Mouse (Mus musculus) urinary bladder, postnatal 36 days (tissue): ENCODE data around the gene Akna.

Experiments used
- DNase-seq, 2 experiments: peaks; one replicate each; pipeline ENCODE4 v3.0.0; 2022; ENCODE audit warnings: low spot score in 2 of 2, mixed read lengths in 1 of 2

The Akna gene

DNA sequence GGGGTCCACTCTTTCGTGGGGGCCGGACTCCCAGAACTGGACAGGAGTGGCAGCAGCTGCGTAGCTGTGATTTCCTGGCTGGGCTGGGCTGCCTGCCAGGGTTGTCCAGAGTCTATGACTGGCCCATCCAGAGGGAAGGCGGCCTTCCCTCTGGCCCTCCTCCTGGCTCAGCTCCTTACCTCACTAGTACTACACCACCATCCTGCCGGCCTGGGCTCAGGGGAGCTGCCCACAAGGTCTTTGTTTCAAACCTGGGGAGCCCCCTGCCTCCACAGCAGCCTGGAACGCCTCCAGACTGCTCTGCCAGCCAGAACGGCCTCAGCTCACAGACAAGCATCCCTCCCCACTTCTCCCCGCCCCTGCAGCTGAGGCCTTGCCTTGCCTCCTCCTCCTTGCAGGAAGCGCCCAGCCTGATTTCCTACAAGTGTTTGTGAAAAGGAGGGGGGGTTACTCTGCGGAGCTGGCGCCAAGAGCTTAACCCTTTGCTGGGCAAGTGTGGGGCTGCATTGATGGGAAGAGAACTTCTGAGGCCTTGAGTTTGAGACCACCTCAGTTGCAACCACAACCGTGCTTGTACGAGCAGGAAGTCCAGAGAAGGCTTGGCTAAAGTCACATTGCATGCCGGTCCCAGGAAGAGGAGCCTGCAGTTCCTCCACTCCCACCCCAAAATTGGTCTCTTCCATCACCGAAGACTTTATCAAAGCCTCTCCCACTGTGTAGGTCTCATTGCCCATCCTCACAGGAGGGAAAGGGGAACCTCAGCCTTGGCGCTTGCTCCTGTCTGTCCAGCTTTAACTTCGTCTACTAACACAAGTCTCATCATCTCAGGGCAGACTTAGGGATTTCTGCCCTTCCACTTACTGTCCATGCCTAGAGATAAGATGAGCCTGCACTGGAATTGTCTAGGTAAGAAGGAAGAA is at the start of gene Akna:
TSS of gene Akna (minus strand) at position 315 of the 920 bp plus-strand sequence.
- peak; percentile 62 to 86 for DNase-seq

GRCm38 (mm10) chr4:63452555-63452954 is 49.4 kb upstream of the Akna start:
- no peak for DNase-seq

DNA sequence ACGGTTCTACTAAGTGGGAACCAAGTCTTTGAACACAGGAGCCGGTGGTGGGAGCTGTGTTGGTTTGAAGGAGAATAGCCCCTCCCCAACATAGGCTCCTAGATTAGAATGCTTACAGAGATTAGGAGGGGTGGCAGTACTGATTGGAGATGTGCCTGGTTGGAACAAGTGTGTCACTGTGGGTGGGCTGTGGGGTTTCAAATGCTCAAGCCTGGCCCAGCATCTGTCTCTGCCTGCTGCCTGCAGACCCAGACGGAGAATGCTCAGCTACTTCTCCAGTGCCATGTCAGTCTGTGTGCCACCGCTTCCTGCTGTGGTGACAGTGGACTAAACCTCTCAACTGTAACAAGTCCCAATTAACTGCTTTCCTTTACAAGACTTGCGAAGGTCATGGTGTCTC is 47.4 kb upstream of the Akna start:
- no peak for DNase-seq

- DNase-seq: no peak
These were observed 41.4 kb upstream of the Akna start for GRCm38 (mm10) chr4:63444362-63445066.

GRCm38 (mm10) chr4:63443101-63443500 is 39.9 kb upstream of the Akna start:
- DNase-seq: no peak

- no peak for DNase-seq
These were observed 38.5 kb upstream of the Akna start for GRCm38 (mm10) chr4:63441616-63442015.

DNA sequence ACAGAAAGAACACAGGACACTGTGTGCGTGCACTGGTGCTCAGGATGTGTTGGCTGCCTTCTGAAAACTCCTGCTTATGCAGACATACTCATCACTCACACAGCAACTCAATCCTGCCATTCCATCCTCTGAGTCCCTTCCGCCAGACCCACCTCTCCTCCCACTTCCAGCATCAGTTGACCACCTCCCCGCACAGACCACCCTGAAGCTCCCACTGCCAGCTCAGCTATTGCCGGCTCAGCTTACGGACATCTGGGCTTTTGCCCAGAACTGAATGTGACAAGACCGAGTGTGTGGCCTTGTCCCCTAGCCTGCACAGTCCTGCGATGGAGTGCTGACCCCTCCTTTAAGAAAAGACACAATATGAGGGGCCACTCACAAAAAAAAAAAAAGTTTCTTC is 37.1 kb upstream of the Akna start:
- no peak for DNase-seq

GRCm38 (mm10) chr4:63437968-63438367 is 34.8 kb upstream of the Akna start:
- DNase-seq: no peak

- DNase-seq: no peak
These were observed 34.1 kb upstream of the Akna start for GRCm38 (mm10) chr4:63437119-63437815.

GRCm38 (mm10) chr4:63435402-63435801 is 32.2 kb upstream of the Akna start:
- DNase-seq: no peak

DNA sequence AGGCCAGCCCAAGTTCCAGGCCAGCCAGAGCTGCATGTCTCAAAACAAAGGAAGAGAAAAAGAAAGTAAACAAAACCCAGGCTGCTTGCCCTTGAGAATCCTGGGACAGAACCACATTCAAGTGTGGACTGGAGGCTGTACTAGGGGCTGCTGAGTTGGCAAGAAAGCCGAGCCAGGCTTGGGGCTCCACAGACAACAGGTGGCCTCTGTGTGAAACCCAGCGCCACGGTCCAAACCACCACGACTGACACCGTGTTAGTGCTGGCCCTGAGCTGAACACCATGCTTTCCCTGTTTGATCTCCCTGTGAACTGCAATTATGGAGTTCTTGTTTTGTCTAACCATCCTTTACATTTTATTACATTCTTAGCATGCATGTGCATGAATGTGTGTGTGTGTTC is 27.9 kb upstream of the Akna start:
- DNase-seq: no peak

GRCm38 (mm10) chr4:63430357-63430756 is 27.2 kb upstream of the Akna start:
- no peak for DNase-seq

GRCm38 (mm10) chr4:63426308-63426707 is 23.2 kb upstream of the Akna start:
- no peak for DNase-seq

DNA sequence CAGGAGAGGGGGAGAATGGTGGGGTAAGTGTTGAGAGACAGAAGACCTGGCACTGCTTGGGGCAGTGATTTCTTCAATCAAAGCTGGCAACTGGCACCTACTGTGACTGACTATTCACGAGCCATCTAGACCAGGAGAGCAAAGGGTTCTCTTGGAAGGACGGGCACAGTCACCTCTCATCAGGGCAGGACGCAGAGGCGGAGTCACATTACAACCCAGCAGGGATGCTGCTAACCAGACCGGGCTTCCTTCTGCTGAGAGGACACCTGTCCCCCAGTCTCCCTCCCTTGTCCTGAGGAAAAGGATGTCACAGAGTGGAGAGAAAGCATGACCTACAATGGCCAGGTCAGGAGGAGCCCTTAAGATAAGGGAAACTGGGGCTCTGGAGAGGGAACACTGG is 20.7 kb upstream of the Akna start:
- DNase-seq: no peak

DNA sequence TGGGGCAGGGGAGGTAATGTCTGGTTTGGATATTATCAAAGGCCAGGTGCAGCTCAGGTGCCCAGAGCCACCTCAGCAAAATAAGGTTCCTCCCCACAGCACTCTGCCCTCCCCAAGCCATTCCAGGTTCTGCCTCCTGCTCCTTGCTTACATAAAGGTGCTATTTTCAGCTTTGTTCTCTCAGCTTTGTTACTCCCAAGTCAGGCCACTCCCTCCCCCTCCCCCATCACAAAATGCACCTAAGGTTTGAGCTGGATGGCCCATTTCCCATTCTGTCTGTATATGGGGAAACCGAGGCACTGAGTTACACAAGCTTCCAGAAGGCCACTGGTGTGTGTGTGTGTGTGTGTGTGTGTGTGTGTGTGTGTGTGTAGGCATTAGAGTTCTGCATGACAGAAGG is 20.1 kb upstream of the Akna start:
- DNase-seq: no peak

DNA sequence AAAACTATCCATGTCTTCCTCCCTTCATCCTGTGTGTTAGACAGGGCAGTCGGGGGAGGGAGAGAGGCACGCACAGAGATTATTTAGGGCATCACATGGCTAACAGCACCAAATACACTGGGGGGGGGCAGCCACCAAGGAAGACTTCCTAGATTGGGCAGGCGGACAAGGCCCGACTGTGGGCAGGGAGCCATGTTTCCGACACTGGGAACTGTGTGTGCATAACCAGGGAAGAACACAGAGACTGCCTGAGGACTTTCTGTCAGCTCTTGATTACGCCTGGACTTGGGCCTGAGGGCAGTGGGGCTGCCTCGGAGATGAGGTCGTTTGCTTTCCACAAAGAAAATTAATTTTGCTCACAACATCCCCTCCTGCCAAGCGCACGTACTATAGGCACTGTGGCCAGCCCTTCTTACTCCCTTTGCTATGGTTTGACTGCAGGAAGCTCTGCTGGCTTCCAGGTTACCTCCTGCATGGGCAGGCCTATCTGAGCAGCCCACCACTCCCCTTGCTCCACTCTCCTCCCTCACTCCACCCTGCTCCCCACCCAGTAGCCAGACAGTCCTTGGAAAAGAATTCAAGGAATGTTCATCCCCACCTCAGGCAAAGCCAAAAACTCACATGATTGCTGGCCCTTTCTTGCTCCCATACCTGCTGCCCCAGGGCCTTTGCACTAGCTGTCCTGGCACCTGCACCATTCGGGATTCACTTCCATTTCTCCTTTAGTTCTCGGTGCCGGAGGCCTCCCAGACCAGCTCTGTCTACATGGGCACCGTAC is 17.2 kb upstream of the Akna start:
- no peak for DNase-seq

DNA sequence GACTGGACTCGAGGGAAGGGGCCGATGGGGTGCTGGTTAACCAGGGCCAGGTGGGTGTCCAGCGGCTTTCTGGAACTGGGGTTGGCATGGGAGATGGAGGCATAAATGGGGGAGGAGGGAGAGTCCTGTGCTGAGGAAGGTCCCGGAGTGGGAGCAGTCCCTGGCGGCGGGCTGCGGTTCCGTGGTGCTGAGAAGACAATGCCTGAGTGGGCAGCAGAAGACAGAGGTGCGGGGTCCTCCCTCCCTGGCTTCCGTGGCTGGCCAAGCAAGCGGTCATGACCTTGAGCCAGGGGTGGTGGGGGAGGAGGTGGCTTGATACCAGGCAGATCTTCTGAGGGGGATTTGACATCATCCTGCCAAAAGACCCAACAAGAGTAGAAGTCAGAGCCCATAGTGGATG is 15.1 kb upstream of the Akna start:
- DNase-seq: no peak

DNA sequence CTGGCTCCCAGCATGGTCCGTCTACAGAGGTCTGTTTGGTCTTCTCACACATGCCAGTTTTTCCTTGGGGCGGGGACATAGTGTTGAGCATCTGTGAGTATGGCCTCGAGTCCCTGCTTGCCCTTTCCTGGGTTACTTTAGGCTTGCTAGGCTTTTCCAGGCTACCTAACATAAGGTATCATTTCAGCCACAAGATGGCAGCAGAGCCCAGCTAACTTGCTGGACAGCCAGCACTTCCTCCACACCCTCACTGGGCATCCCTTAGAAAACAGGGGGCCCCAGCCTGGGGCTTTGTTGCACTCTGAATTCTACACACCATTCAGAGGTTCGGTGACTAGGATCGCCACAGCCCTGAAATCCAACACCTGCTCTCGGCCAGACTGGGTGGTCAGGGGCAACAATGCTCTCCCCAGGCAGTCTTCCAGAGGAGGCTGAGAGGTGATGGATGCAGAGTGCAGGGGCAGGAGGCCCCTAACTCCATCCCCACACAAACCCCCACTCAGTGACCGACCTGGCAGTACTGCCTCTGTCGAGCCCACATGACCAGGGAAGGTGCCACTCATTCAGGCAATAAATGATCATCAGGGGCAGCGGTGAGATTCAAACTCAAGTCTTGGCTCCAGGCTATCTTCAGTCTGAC is 14.3 kb upstream of the Akna start:
- DNase-seq: peak; percentile 63 to 72

DNA sequence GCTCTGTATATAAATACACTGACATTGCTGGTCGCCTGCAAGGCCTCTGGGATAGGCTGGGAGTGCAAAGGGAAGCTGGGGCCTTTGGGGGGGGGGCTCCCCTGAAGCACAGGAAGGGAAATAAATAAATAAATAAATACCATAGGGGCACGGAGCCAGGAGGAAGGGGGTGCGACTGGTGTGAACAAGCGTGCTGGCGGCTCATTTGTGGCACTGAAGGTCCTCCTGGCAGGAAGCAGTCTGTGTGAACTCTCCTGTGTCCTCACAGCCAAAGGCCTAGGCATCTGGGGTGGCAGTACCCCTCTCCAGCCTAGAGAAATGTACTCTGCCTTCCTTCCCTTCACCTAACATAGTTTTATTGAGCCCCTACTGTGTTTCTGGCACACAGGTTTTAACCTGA is 11.8 kb upstream of the Akna start:
- no peak for DNase-seq

- DNase-seq: no peak
These were observed 8.1 kb upstream of the Akna start for GRCm38 (mm10) chr4:63411222-63411621.

- DNase-seq: peak; percentile 85 to 93
These were observed 7.4 kb upstream of the Akna start for GRCm38 (mm10) chr4:63410583-63410934.
